Mouse (Mus musculus): ENCODE results near the gene Oser1. TPM values are rescaled to one million over a fixed set of nuclear protein-coding genes. Genes with fewer than 3 reads are reported as not detected.

Gene Oser1
- polyA plus RNA-seq, 2 experiments: 12.8 to 31.3 TPM

DNA sequence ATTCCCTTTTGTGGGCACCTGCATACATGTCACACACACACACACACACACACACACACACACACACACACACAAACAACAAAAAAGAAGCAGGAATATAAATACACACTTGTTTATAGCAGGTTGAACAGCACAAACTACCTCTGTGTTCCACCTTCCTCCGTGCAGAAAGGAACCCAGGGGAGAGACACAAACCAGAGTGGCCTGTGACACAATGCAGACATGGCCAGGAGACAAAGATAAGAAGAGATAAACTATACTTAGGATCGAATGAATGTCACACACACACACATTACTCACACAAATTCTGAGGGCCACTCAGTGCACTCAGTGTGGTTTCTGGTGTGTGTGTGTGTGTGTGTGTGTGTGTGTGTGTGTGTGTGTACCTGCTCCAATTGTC, 65.2 kb downstream of the Oser1 start:
- 0% methylated on average over 2 of the region's 2 CpGs for WGBS (ENCODE audit: insufficient replicate concordance)
- Histone ChIP-seq H3K27me3 (ENCODE audit: control insufficient read depth, insufficient read depth, low read length) (no peaks in the 10 kb centered on the region), H3K36me3 (replicated peaks; ENCODE audit: control insufficient read depth, insufficient read depth, low read depth) (no peaks in the 10 kb centered on the region), H3K4me2 (ENCODE audit: low read depth) (peak overlapping the region; percentile 81), H3K4me3 (ENCODE audit: insufficient read depth in 1 of 2, low read depth in 2 of 2, low read length in 2 of 2) (no peak overlapping the region), H3K27ac (peak overlapping the region; percentile 93), H3K9ac (replicated peaks) (peak overlapping the region; percentile 51), H3K9me3 (ENCODE audit: control insufficient read depth, low read length) (no peaks in the 10 kb centered on the region), H3K4me1 (replicated peaks; ENCODE audit: control insufficient read depth in 2 of 2, insufficient read depth in 2 of 2, low read length in 1 of 2) (peaks cover 55 to 72% of the 10 kb centered on the region in 2 experiments)
- DNase-seq (ENCODE audit: low read depth in 3 of 3, low spot score in 3 of 3): no peak
- no peak for ATAC-seq (ENCODE audit: insufficient read depth)
- TF ChIP-seq EP300 (IDR thresholded peaks at IDR 0.05; ENCODE audit: low read depth) (no peak), CTCF (IDR thresholded peaks at IDR 0.05; ENCODE audit: low read depth) (no peak)

DNA sequence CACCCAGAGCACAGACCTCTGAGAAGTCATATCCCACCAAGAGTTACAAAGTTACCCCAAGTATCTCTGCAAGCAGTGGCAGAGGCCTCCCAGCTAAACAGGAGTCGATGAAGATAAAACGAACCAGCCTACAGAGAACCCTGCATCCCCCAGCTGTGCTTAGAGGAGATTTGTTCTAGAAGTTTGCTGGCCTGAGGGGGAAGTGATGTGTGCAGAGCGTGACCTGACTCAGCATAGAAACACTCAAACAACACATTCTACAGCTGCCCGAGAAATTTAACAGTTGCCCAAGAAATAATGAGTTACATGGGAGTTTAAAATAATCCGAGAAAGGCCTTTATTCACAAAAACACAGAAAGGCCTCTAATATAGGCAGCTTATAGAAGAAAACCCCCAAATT, 65.8 kb downstream of the Oser1 start:
- Histone ChIP-seq H3K4me1 (replicated peaks; ENCODE audit: control insufficient read depth in 2 of 2, insufficient read depth in 2 of 2, low read length in 1 of 2) (peaks cover 55 to 71% of the 10 kb centered on the region in 2 experiments), H3K27ac (peak overlapping the region; percentile 93), H3K36me3 (replicated peaks; ENCODE audit: control insufficient read depth, insufficient read depth, low read depth) (no peaks in the 10 kb centered on the region), H3K4me2 (ENCODE audit: low read depth) (peak overlapping the region; percentile 81), H3K9me3 (ENCODE audit: control insufficient read depth, low read length) (no peaks in the 10 kb centered on the region), H3K4me3 (ENCODE audit: insufficient read depth in 1 of 2, low read depth in 2 of 2, low read length in 2 of 2) (no peak overlapping the region), H3K9ac (replicated peaks) (peak overlapping the region; percentile 72), H3K27me3 (ENCODE audit: control insufficient read depth, insufficient read depth, low read length) (no peaks in the 10 kb centered on the region)
- peak; percentile 83 for TF ChIP-seq EP300 (IDR thresholded peaks at IDR 0.05; ENCODE audit: low read depth)
- TF ChIP-seq CTCF (IDR thresholded peaks at IDR 0.05; ENCODE audit: low read depth): no peak
- peak; percentile 64 to 72 (median 64) for DNase-seq (ENCODE audit: low read depth in 3 of 3, low spot score in 3 of 3)
- WGBS (ENCODE audit: insufficient replicate concordance): 21% methylated on average over 5 of the region's 5 CpGs
- peak; percentile 54 for ATAC-seq (ENCODE audit: insufficient read depth)

DNA sequence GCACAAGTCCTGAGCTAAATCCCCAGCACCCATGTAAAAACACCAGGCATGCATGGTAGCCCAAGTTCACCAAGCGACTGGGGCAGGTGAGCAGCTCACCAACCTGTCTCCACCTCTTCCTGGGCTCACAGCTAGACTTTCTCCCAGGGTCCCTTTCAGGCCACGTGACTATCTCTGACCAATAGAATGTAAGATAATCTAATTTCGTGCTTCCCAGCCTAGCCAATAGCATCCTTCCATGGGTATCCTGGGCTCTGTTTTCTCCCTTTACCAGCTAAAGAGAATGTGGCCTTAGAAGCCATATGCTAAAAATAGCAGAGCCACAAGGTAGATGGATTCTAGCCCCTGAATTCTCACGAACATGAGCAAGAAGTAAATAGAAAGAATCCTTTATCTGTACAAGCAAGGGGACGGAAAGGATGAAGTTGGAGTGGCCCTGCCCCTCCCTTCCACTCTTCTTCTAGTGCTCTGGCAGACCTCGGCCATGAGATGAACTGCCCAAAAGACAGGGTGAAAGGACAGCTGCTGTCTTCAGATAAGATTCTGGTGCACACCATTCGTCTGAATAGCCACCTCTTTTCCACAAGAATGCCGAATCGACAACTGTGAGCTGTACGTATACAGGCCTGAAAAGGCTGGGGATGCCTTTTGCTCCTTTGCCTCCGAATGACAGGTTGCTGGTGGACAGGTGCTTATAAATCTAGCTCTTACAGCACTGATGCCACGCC, 68.2 kb downstream of the Oser1 start:
- H3K27ac ChIP-seq: peak overlapping the region; percentile 93
- TF ChIP-seq EP300 (IDR thresholded peaks at IDR 0.05; ENCODE audit: low read depth) (peak; percentile 85), CTCF (IDR thresholded peaks at IDR 0.05; ENCODE audit: low read depth) (no peak)
- peak; percentile 87 for ATAC-seq (ENCODE audit: insufficient read depth)
- H3K36me3 ChIP-seq (replicated peaks; ENCODE audit: control insufficient read depth, insufficient read depth, low read depth): no peaks in the 10 kb centered on the region
- peak overlapping the region; percentile 81 for H3K4me2 ChIP-seq (ENCODE audit: low read depth)
- DNase-seq (ENCODE audit: low read depth in 3 of 3, low spot score in 3 of 3): peak; percentile 74 to 81 (median 75)
- 21% methylated on average over 12 of the region's 12 CpGs for WGBS (ENCODE audit: insufficient replicate concordance)
- H3K4me3 ChIP-seq (ENCODE audit: insufficient read depth in 1 of 2, low read depth in 2 of 2, low read length in 2 of 2): peak overlapping the region; percentile 56 to 76
- no peaks in the 10 kb centered on the region for H3K9me3 ChIP-seq (ENCODE audit: control insufficient read depth, low read length)
- H3K27me3 ChIP-seq (ENCODE audit: control insufficient read depth, insufficient read depth, low read length): no peaks in the 10 kb centered on the region
- peak overlapping the region; percentile 72 for H3K9ac ChIP-seq (replicated peaks)
- H3K4me1 ChIP-seq (replicated peaks; ENCODE audit: control insufficient read depth in 2 of 2, insufficient read depth in 2 of 2, low read length in 1 of 2): peaks cover 39 to 51% of the 10 kb centered on the region in 2 experiments

Other genes starting within 250 kb of the Oser1 start
- gene Tox2, start 221.6 kb downstream of the Oser1 start, polyA plus RNA-seq (2012; rRNA removed): 0.71 and 1.4 TPM in 2 replicates
- 0.25 and 0.45 TPM in 2 replicates for gene Tox2, start 221.6 kb downstream of the Oser1 start, polyA plus RNA-seq (2014; fragmentation: Nextera tagmentation; extraction: Ambion mirVana)
- gene Jph2, start 26.7 kb downstream of the Oser1 start, polyA plus RNA-seq (2012; rRNA removed): 0.07 and 0.10 TPM in 2 replicates
- 0.03 TPM in 1 of 2 replicates, not detected in the other for gene Jph2, start 26.7 kb downstream of the Oser1 start, polyA plus RNA-seq (2014; fragmentation: Nextera tagmentation; extraction: Ambion mirVana)
- 0.03 and 0.18 TPM in 2 replicates for gene Gdap1l1, start 13.8 kb upstream of the Oser1 start, polyA plus RNA-seq (2012; rRNA removed)
- gene Gdap1l1, start 13.8 kb upstream of the Oser1 start, polyA plus RNA-seq (2014; fragmentation: Nextera tagmentation; extraction: Ambion mirVana): 0.11 TPM in 1 of 2 replicates, not detected in the other
- gene Fitm2, start 47.9 kb upstream of the Oser1 start, polyA plus RNA-seq (2012; rRNA removed): 1.8 and 1.9 TPM in 2 replicates
- 3.0 and 3.1 TPM in 2 replicates for gene Fitm2, start 47.9 kb upstream of the Oser1 start, polyA plus RNA-seq (2014; fragmentation: Nextera tagmentation; extraction: Ambion mirVana)
- gene R3hdml, start 67.6 kb upstream of the Oser1 start, polyA plus RNA-seq (2012; rRNA removed): not detected in 2 replicates
- not detected in 2 replicates for gene R3hdml, start 67.6 kb upstream of the Oser1 start, polyA plus RNA-seq (2014; fragmentation: Nextera tagmentation; extraction: Ambion mirVana)
- 22.9 and 23.2 TPM in 2 replicates for gene Hnf4a, start 82.1 kb upstream of the Oser1 start, polyA plus RNA-seq (2012; rRNA removed)
- 10.6 and 11.6 TPM in 2 replicates for gene Hnf4a, start 82.1 kb upstream of the Oser1 start, polyA plus RNA-seq (2014; fragmentation: Nextera tagmentation; extraction: Ambion mirVana)
- 3.4 and 5.3 TPM in 2 replicates for gene Ttpal, start 177.6 kb upstream of the Oser1 start, polyA plus RNA-seq (2012; rRNA removed)
- 10.0 and 11.5 TPM in 2 replicates for gene Ttpal, start 177.6 kb upstream of the Oser1 start, polyA plus RNA-seq (2014; fragmentation: Nextera tagmentation; extraction: Ambion mirVana)
- 225 and 257 TPM in 2 replicates for gene Serinc3, start 220.4 kb upstream of the Oser1 start, polyA plus RNA-seq (2012; rRNA removed)
- gene Serinc3, start 220.4 kb upstream of the Oser1 start, polyA plus RNA-seq (2014; fragmentation: Nextera tagmentation; extraction: Ambion mirVana): 165 TPM in 2 replicates
- 50.9 and 52.3 TPM in 2 replicates for gene Pkig, start 233.7 kb upstream of the Oser1 start, polyA plus RNA-seq (2012; rRNA removed)
- gene Pkig, start 233.7 kb upstream of the Oser1 start, polyA plus RNA-seq (2014; fragmentation: Nextera tagmentation; extraction: Ambion mirVana): 99.0 and 107 TPM in 2 replicates

Measured in liver, embryonic 14.5 days (tissue).